Mouse (Mus musculus) kidney, postnatal 14 days (tissue): ENCODE data around the gene Tekt3.

Experiments used
- DNase-seq: peaks from one replicate; pipeline ENCODE4 v3.0.0; 2022; ENCODE audit warnings: mixed read lengths

The Tekt3 gene

DNA sequence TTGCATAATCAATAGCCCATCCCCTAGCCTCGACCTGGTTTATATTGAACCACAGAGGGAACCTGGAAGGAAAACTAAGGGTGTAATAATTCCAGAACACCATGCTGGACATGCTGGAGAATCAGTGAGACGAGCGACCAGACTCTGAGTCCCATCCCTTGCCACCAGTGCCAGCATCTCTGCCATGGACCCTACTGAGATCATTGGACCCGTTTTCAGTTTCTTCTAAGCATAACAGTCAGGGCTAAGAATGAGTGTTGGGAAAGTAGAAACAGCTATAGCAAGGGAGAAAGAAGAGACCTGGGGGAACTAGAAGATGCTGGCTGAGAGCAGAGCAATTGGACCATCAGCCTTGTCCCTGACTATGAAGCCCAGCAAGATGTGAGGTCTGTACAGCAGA is 66.1 kb downstream of the Tekt3 start:
- no peak for DNase-seq

DNA sequence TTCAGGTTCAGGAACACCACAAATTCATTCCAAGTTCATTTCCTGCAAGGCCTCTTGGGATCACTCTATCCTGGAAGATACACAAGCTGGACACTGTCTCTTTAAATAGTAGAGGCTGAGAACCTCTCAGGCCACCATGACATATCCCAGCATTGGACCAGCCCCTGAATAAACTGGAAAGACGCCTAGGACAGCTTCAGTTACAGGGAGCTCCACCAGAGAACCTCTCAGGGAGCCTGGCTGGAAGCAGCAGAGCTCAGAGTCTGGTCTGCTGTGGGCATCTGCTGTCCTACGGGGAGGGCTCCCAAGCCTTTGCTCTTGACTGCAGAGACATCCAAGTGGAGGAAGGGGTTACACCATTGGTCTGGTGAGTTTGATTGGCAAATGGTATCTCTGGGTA is 67.3 kb downstream of the Tekt3 start, which contains the start of gene Pmp22:
TSS of gene Pmp22 (plus strand) at position 199 of the 400 bp plus-strand sequence.
- DNase-seq = no peak

DNA sequence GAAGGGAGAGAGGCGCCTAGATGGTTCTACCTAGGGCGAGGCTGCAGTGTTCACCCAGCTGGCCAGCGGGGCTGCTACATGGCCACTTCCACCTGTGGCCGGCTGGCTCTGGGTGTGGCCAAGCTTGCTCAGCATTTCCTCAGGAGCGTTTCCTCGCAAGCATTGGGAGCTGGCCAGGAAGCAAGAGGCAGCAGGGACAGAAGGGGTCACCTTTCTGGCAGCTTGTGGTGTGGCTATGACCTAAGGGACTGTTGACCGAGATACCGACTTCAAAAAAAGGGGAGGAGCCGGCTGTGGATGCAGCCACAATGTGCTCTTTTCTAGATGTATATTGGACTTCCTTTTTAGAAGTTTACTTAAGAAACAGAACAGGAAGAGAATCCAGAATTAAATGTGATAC is 67.9 kb downstream of the Tekt3 start:
- DNase-seq = peak; percentile 71

DNA sequence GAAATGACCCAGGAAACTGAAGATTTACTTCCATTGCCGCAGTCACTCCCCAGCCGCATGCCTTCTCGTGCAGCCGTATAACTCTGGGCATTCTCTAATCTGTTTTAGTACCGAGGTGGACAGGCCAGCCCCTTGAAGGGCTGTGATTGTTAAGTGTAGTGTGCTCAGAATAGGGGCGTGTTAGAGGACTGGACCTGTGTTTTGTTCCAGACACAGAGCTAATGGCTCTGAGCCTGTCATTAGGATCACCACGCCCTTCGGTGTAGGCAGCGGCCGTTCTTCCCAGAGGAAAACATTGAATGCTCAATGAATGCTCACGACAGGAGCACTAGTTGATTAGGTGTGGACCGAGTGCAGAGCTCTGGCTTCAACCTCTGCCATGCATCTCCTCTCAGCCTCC is 68.4 kb downstream of the Tekt3 start:
- no peak for DNase-seq

DNA sequence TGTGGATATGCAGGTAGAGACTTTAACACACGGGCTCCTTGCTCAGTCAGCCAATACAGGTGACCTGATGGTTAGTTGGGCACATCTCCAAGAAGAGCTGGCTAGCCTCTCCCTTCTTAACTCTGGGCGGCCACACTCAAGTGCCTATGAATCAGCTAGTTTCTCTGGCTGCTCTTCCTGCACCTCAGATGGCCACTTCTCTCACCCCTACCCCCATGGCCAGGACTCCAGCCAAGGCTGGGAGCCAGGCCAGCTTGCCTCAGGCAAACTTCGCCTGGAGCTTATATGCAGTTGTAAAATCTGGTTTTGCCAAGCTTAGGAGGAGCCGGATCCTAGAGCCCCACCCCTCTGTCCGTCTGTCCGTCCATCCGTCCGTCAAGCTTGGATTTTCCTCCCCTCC is 69.0 kb downstream of the Tekt3 start:
- DNase-seq = peak; percentile 74

DNA sequence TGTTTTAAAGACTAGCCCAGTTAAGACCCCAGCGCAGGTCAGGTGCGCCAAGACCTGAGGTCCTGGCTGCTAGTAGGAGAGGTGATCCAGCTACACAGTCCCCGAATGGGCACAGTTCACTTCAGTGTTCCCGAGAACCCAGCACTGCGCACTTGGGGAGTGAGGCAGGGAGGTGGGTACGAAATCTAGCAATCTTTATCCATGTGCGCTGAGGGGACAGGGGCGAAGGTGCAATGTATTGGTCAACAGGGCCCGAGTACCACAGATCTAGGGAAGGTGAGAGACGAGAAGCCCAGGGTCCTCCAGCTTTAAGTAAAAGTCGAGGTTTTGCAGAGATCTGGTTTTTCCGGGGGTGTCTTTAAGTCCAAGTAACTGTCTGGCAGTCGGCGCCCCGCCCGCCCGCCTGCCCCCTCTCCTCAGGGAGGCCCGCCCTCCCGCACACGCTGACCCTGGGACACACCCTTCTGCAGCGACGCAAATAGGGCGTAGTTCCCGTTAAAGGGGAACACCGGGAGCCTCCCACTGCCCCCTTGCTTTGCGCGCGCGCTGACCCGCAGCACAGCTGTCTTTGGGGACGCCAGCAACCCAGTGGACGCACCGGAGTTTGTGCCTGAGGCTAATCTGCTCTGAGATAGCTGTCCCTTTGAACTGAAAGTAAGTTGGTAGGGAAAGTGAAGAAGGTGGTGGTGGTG is 69.7 kb downstream of the Tekt3 start:
- peak; percentile 68 for DNase-seq

DNA sequence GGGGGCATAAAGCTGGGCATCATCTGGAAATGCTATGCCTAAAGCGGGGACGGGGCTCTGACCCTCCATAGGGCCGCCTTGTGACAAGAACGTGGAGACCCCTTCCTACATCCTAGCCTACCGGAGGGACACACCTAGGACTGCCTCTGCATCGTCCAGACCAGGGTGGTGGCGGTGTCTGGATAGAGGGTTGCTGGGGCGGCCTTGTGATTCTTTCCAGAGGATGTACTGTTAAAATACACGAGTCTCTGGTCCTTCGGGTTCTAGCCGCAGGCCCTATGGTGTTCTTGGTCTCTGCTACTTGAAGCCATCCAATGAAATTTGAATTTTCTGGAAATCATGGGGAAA is 70.2 kb downstream of the Tekt3 start:
- DNase-seq = no peak

DNA sequence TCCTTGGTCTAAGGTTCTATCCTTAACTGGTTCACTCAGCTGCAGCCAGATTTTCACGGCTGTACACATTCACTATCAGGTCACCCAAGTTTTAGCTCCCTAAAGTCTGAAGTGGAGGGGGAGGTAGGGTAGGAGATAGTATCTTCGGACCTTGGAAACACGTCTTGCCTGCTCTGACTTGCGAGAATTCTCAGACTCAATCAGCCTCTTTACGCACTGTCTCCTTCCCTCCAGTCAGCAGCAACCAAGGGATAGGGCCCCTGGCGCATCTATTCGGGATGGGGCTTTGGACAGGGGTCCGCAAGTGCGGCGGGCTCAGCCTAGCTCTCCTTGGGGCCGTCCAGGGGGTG is 70.7 kb downstream of the Tekt3 start:
- no peak for DNase-seq

DNA sequence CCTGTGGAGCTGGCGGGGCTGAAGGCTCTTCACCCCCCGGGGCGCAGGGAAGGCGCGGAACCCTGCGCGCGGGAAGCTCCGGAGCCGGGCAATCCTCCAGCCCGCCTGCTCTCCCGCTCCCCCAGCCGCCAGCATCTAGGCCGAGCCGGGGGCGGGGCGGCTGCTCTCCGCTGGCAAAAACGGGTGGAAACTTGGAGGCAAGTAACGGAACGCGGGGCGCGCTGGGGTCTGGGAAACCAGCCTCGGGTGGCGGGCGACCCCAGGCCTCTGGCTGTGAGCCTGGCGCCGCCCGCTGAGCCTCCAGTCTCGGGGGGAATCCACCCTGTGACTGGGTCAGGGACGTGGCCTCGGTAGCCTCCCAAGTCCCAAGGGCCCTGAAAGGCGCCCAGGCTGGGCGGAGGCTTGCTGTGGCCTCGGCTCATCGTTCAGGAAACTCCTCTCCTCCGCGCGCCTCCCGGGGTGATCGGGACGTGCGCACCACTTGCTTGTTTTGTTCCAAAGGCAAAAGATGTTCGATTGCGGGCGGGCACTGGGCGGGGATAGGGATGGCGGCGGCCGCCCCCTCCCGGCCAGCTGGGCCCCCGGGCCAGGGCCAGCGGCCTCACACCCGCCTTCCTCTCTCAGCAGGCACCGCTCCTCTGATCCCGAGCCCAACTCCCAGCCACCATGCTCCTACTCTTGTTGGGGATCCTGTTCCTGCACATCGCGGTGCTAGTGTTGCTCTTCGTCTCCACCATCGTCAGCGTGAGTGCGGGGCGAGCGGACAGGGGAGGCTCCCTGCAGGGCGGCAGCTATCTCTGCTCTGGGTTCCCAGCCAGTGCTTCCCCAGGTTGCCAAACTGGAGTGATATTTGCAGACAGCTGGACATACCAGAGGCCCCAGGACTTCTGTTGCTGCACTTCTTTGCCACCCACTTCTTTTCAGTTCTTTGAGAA is 71.3 kb downstream of the Tekt3 start:
- peak; percentile 86 for DNase-seq

DNA sequence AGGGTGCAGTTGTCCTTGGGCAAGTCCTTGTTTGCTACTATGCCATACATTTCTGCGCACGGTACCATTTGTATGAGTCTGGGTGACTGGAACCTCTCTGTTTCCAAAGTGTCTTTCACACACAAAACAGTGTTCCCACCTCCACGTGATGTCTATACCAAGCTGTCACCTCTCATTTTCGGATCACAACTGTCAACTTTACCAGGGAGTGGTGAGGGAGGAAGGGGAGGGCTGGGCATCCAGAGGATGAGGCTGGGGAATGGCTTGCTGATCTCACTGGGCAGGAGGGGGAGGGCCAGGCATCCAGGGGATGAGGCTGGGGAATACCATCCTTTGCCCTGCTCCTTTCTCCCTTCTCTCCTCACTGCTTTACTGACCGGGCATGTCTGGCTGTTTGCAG is 72.6 kb downstream of the Tekt3 start:
- no peak for DNase-seq

DNA sequence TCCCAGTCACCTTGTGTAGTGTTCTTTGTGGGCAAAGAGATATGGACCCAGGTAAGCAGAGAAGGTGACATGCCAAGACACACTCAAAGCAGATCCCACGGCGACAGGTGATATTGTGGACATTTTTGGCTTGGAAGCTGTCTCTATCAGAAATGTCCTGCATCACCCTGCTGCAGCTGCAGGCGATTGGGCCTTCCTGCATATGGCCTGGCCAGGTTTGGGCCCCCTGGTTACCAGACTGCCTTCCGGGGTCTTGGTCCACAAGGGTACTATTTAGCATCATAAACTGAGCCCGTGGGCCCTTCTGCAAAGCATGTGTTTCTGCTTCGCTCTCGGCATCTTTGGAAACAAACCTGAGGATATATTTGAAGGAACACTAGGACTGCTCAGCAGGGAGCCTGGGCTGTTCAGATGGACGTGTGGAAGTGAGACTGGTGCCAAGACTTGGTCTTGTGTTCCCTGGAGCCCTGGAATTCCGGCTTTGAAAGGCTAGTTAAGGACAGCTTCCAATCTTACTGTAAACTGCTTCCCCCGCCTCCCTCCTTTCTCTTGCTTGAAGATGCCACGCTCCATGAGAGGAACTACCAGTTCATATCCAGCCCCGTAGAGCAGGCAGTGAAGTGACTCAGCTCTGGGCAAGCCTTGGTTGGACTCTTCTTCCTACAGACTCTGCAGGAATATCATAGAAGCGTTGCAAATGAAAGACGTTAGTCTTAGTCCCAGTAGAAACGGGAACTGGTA is 73.5 kb downstream of the Tekt3 start:
- DNase-seq = no peak

DNA sequence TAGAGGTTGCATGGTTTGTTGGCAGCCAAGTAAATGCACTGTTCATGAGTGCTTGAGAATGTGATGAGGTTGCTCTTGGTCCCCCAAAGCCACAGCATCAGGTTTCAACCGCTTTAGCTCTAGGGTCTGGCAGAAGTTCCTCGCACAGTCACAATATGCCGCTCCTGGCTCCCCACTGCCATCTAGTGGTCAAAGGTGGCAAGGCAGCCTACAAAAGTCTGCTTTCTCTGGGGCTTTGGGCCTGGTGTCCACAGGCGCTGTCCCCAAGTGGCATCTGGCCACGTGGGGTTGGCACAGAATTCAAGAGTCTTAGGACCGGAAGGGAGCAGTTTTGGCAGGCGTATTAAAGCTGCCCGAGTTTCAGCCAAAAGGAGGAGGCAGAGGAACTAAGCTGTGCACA is 74.2 kb downstream of the Tekt3 start:
- DNase-seq = peak; percentile 90

DNA sequence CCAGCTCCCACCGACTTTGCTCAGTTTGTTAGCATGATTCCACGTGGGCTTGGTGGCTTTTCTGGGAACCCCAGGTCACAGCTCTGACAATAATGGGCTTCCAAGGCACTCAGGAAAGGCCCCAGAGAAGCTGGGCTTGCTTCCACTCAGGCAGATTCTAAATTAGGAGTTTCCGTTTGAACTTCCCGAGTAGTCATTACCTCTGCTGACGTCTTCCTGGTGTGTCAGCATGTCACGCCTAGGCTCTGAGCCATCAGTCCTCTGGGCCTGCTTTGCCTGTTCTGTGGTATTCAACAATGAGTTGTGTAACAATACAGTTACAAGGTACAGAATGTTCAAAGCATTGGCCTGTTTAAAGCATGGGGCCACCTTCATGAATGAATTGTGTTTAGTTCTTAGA is 74.8 kb downstream of the Tekt3 start:
- DNase-seq = peak; percentile 82

DNA sequence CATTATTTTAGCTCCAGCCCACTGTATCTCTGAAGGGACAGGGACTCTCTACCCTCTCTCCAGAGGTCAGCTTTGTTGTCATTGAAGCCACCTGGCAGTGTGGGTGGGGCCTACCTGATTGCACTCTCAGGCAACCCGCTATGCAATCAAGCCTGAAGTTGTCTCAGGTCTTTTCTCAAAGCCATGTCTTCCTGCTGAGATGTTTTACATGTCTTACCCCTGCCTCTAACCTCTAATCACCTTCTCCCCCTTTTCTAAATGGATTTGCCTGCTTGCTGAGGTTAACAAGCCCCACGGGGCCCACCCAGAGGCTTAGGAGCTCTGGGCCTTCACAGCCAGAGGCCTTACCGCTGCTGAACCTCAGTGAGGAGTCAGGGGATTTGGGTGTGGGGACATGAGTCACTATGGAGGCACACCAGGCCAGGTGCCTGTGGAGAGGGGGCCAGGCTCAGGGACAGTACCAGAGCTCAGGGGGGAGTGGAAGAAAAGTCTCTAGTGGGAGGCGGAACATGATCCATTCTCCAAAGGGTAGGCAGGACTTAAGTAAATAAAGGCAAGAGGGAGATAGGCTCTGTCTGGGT is 75.5 kb downstream of the Tekt3 start:
- DNase-seq = no peak

DNA sequence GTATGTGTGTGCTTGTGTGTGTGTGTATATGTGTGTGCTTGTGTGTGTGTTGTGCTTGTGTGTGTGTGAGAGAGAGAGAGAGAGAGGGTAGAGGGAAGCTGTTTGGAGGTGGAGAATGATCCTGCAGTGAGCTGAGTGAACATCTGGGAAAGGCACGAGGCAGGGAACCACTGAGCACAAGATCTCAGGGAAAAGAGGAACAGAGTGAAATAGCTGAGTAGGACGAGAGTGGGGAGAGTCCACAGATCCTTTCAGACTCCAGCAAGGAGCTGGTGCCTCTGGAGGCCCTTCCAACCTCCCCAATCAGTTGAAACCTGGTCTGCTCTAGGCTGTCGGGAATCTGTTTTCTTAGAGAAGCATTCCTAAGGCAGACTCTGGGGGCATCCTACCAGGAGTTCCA is 77.3 kb downstream of the Tekt3 start:
- no peak for DNase-seq

DNA sequence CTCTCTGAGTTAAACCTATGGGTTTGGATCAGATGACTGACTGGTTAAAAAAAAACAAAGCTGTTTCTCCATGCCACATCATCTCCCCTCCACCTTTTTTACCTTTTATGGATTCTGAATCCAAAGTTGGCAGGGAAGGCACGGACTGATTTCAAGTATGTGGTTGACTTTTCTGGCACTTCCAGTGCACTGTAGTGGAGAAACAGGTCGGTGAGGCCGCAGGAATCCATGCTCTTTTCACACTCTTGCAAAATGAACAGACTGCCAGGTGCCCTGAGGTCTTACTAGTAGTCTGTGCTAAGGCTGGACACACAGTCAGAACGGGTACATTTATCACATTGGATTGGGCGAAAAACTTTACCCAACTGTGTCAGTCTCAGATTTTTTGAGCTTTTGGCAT is 80.9 kb downstream of the Tekt3 start:
- no peak for DNase-seq

DNA sequence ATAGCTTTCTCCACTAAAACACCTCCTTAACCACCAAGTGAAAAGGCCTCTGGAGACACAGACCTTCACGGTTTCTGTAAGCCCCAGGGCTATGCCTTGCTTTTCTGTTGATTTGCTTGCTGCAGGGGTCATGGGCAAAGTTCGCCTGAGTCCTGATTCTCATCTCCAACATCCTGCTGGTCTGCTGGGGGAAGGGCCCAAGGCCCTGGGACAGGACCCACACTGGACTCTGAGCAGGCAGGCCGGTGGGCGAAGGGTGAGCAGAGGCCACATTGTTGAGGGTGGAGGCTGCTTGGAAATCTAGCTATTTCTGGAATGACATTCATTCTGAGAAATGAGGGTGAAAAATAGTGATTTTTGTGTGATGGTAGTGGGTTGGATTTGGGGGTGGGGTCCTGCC is 81.4 kb downstream of the Tekt3 start:
- DNase-seq = no peak

DNA sequence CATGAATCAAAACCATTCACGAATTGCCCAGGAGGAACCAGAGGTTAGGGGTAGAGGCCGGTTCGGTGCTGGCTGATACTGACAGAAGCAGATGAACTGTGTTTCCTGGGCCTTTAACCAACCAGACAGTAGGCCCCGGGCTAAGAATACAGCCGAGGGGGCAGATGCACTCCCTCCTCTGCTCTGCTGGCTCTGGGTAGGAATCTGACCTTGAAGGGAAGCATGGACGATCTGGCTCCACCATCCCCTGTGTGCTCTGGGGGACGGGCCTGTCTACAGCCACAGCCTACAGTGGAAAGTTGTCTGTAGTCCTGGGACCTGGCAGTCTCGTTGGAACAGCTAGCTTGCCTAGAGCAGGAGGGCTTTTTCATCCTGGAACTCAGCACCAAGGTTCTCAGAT is 82.0 kb downstream of the Tekt3 start:
- no peak for DNase-seq
